Mouse (Mus musculus) hindbrain, embryonic 16.5 days (tissue): ENCODE results near the gene Dmpk. TPM values are rescaled to one million over a fixed set of nuclear protein-coding genes. Genes with fewer than 3 reads are reported as not detected.

Experiments
- ATAC-seq: fragments of 200-750 bp; cut with Nextera tagmentation; 2 replicates; pipeline ENCODE4 v1.8.0; 2017; ENCODE audit warnings: moderate TSS enrichment, moderate library complexity
- H3K27ac ChIP-seq: fragments of 300-500 bp; sonication (generic); 2 replicates; pipeline ENCODE4 v1.5.1; 2014; ENCODE audit warnings: low read depth, mild to moderate bottlenecking, control low read depth, low read length, moderate library complexity
- H3K27me3 ChIP-seq: fragments of 300-500 bp; sonication (generic); replicated peaks from 2 replicates; pipeline ENCODE4 v1.6.1; 2014; ENCODE audit warnings: low read length; ENCODE audit not compliant: control insufficient read depth, insufficient read depth
- H3K36me3 ChIP-seq: fragments of 300-500 bp; sonication (generic); 2 replicates; pipeline ENCODE4 v1.6.1; 2014; ENCODE audit warnings: mild to moderate bottlenecking, low read length, moderate library complexity, mixed read lengths; ENCODE audit not compliant: control insufficient read depth, insufficient read depth
- H3K4me1 ChIP-seq: fragments of 300-500 bp; sonication (generic); 2 replicates; pipeline ENCODE4 v1.6.1; 2014; ENCODE audit warnings: low read depth, low read length; ENCODE audit not compliant: control insufficient read depth, insufficient read depth
- H3K4me2 ChIP-seq: fragments of 300-500 bp; sonication (generic); 2 replicates; pipeline ENCODE4 v1.6.1; 2014; ENCODE audit warnings: mild to moderate bottlenecking, low read length, control low read depth, moderate library complexity
- H3K4me3 ChIP-seq: fragments of 300-500 bp; sonication (generic); 2 replicates; pipeline ENCODE4 v1.5.1; 2014; ENCODE audit warnings: mild to moderate bottlenecking, low read length, control low read depth, moderate library complexity
- H3K9ac ChIP-seq: fragments of 300-500 bp; sonication (generic); 2 replicates; pipeline ENCODE4 v1.6.1; 2014; ENCODE audit warnings: low read depth, mild to moderate bottlenecking, control low read depth, low read length, moderate library complexity
- H3K9me3 ChIP-seq: fragments of 300-500 bp; sonication (generic); 2 replicates; pipeline ENCODE4 v1.6.1; 2014; ENCODE audit warnings: mild to moderate bottlenecking, low read length, moderate library complexity; ENCODE audit not compliant: control insufficient read depth
- WGBS: fragments of 180-500 bp; shearing (Covaris S2); extraction: QIAGEN DNeasy Blood & Tissue Kit; methylation state at CpG from one replicate; pipeline ENCODE4 v1.1.7; 2014; 5-methylcytosine and 5-hydroxymethylcytosine counted together
- polyA plus RNA-seq: library from polyadenylated mRNA; unstranded; fragments of >200 nt; fragmentation: Nextera tagmentation; extraction: Ambion mirVana; gene quantifications from 2 replicates; pipeline ENCODE4 v1.2.1, GENCODE M21; 2015

Dmpk gene
- polyA plus RNA-seq, 1 experiment from 2014 or later, result 8.0 TPM

- Histone ChIP-seq H3K4me2 (peak within 1 kb of the TSS; percentile 67), H3K27me3 (no peaks in the 10 kb centered on the region), H3K9ac (peak within 1 kb of the TSS; percentile 78), H3K36me3 (no peaks in the 10 kb centered on the region), H3K4me3 (peak within 1 kb of the TSS; percentile 73), H3K27ac (peak within 1 kb of the TSS; percentile 54), H3K4me1 (peaks cover 20% of the 10 kb centered on the region), H3K9me3 (no peaks in the 10 kb centered on the region)
- 2% methylated on average over 34 of the region's 34 CpGs for WGBS
- peak; percentile 93 for ATAC-seq
Measured at GRCm38 (mm10) chr7:19119631-19120429, 36.2 kb downstream of the Dmpk start, which contains the start of gene Fbxo46. Fbxo46 (plus strand) TSS chr7:19119859.

GRCm38 (mm10) chr7:19121686-19122085, 38.0 kb downstream of the Dmpk start:
- Histone ChIP-seq H3K9me3 (no peaks in the 10 kb centered on the region), H3K27ac (no peak overlapping the region), H3K9ac (no peak overlapping the region), H3K4me1 (peaks cover 20% of the 10 kb centered on the region), H3K4me2 (no peak overlapping the region), H3K27me3 (no peaks in the 10 kb centered on the region), H3K36me3 (no peaks in the 10 kb centered on the region), H3K4me3 (no peak overlapping the region)
- ATAC-seq, result no peak
- WGBS, result 91% methylated on average over 4 of the region's 4 CpGs

GRCm38 (mm10) chr7:19124713-19125112, 41.1 kb downstream of the Dmpk start:
- Histone ChIP-seq H3K4me1 (peaks cover 13% of the 10 kb centered on the region), H3K36me3 (no peaks in the 10 kb centered on the region), H3K27ac (no peak overlapping the region), H3K9ac (no peak overlapping the region), H3K4me2 (no peak overlapping the region), H3K4me3 (no peak overlapping the region), H3K27me3 (no peaks in the 10 kb centered on the region), H3K9me3 (no peaks in the 10 kb centered on the region)
- no peak for ATAC-seq
- WGBS, result 87% methylated on average over 6 of the region's 6 CpGs

GRCm38 (mm10) chr7:19127744-19128143, 44.1 kb downstream of the Dmpk start:
- H3K9ac ChIP-seq, result no peak overlapping the region
- H3K27ac ChIP-seq, result no peak overlapping the region
- H3K4me2 ChIP-seq, result no peak overlapping the region
- no peak for ATAC-seq
- WGBS, result 92% methylated on average over 5 of the region's 5 CpGs
- peaks cover 4% of the 10 kb centered on the region; the same call in 1 of the 2 replicates for H3K4me1 ChIP-seq
- H3K27me3 ChIP-seq, result no peaks in the 10 kb centered on the region
- H3K36me3 ChIP-seq, result no peaks in the 10 kb centered on the region
- H3K4me3 ChIP-seq, result no peak overlapping the region
- no peaks in the 10 kb centered on the region for H3K9me3 ChIP-seq

GRCm38 (mm10) chr7:19129396-19129795, 45.7 kb downstream of the Dmpk start:
- WGBS, result 94% methylated on average over 5 of the region's 5 CpGs
- Histone ChIP-seq H3K4me1 (peaks cover 4% of the 10 kb centered on the region; the same call in 1 of the 2 replicates), H3K4me3 (no peak overlapping the region), H3K4me2 (no peak overlapping the region), H3K9ac (0 out of 2 replicates have a peak overlapping the region, but pooled peaks have one; percentile 11), H3K9me3 (no peaks in the 10 kb centered on the region), H3K27me3 (no peaks in the 10 kb centered on the region), H3K27ac (no peak overlapping the region), H3K36me3 (no peaks in the 10 kb centered on the region)
- ATAC-seq, result no peak

- H3K9me3 ChIP-seq, result no peaks in the 10 kb centered on the region
- peak overlapping the region; percentile 51 for H3K4me3 ChIP-seq
- peak overlapping the region; percentile 76 for H3K27ac ChIP-seq
- H3K9ac ChIP-seq, result peak overlapping the region; percentile 50
- peaks cover 4% of the 10 kb centered on the region; the same call in 1 of the 2 replicates for H3K4me1 ChIP-seq
- H3K4me2 ChIP-seq, result peak overlapping the region; percentile 64
- WGBS, result 42% methylated on average over 4 of the region's 4 CpGs
- no peaks in the 10 kb centered on the region for H3K27me3 ChIP-seq
- ATAC-seq, result no peak
- H3K36me3 ChIP-seq, result peaks cover 3% of the 10 kb centered on the region; the same call in 1 of the 2 replicates
Measured at GRCm38 (mm10) chr7:19130657-19131056, 47.0 kb downstream of the Dmpk start.

GRCm38 (mm10) chr7:19131324-19131848, 47.7 kb downstream of the Dmpk start:
- no peaks in the 10 kb centered on the region for H3K9me3 ChIP-seq
- peak; percentile 99 for ATAC-seq
- under 1% methylated on average over 39 of the region's 39 CpGs for WGBS
- peak overlapping the region; percentile 65 for H3K9ac ChIP-seq
- peak overlapping the region; percentile 64 for H3K4me2 ChIP-seq
- peaks cover 4% of the 10 kb centered on the region; the same call in 1 of the 2 replicates for H3K4me1 ChIP-seq
- peaks cover 10% of the 10 kb centered on the region for H3K36me3 ChIP-seq
- peak overlapping the region; percentile 78 for H3K27ac ChIP-seq
- no peaks in the 10 kb centered on the region for H3K27me3 ChIP-seq
- H3K4me3 ChIP-seq, result peak overlapping the region; percentile 51

- Histone ChIP-seq H3K9ac (no peak overlapping the region), H3K27me3 (no peaks in the 10 kb centered on the region), H3K9me3 (no peaks in the 10 kb centered on the region), H3K36me3 (peaks cover 25% of the 10 kb centered on the region), H3K4me3 (no peak overlapping the region), H3K4me2 (no peak overlapping the region), H3K4me1 (no peaks in the 10 kb centered on the region; the same call in 1 of the 2 replicates), H3K27ac (no peak overlapping the region)
- 95% methylated on average over 13 of the region's 13 CpGs for WGBS
- no peak for ATAC-seq
Measured at GRCm38 (mm10) chr7:19136168-19136567, 52.5 kb downstream of the Dmpk start.

GRCm38 (mm10) chr7:19136673-19137334, 53.2 kb downstream of the Dmpk start:
- no peaks in the 10 kb centered on the region; the same call in 1 of the 2 replicates for H3K4me1 ChIP-seq
- H3K36me3 ChIP-seq, result peaks cover 26% of the 10 kb centered on the region
- H3K9me3 ChIP-seq, result no peaks in the 10 kb centered on the region
- no peak overlapping the region for H3K4me3 ChIP-seq
- H3K27ac ChIP-seq, result no peak overlapping the region
- no peak overlapping the region for H3K9ac ChIP-seq
- H3K4me2 ChIP-seq, result no peak overlapping the region
- ATAC-seq, result no peak
- 91% methylated on average over 38 of the region's 38 CpGs for WGBS
- H3K27me3 ChIP-seq, result no peaks in the 10 kb centered on the region
